12 mouse cellular contexts compared by ENCODE assay signal in genomic region chr2:52740596-52740995, GRCm38 (mm10). TPM values are rescaled to one million over a fixed set of nuclear protein-coding genes. Genes with fewer than 3 reads are reported as not detected.
A peak's percentile ranks its signal among the peaks of the same experiment; 100 is the strongest.
DNase-seq lines count a peak whose midpoint lies in the region; ATAC-seq and TF ChIP-seq lines count a peak whose summit lies in the region.
"Had no signal": no experiment of that assay in that cellular context is flagged by ENCODE, and none has a peak within 500 bp of the region (broad histone marks: within the 10 kb centered on the region; RNA-seq: fewer than 3 reads in every experiment).

No protein-coding gene starts in this region.

- H3K27ac ChIP-seq in heart, embryonic 15.5 days, result no peak overlapping the region
- no peak overlapping the region for H3K27ac ChIP-seq in midbrain, embryonic 10.5 days (replicated peaks)
- H3K27ac ChIP-seq in midbrain, postnatal 0 days (ENCODE audit: low read depth, low read length), result no peak overlapping the region
- H3K27ac ChIP-seq in hindbrain, embryonic 15.5 days (replicated peaks), result no peak overlapping the region
- H3K27ac ChIP-seq in macrophage, result peak overlapping the region; percentile 70
- H3K27ac ChIP-seq: limb, embryonic 12.5 days; stomach, embryonic 15.5 days had no signal

- peaks cover 61% of the 10 kb centered on the region for H3K79me2 ChIP-seq in macrophage (ENCODE audit: inconsistent target)

- no peak for ATAC-seq in heart, embryonic 15.5 days (replicated peaks; ENCODE audit: insufficient number of reproducible peaks, insufficient read depth, low FRiP score, low read depth)
- ATAC-seq in midbrain, postnatal 0 days (ENCODE audit: low FRiP score), result no peak
- ATAC-seq in hindbrain, embryonic 15.5 days (ENCODE audit: low FRiP score, low read depth), result no peak
- no peak for ATAC-seq in megakaryocyte progenitor cell, adult 5-6 weeks (replicated peaks; ENCODE audit: poor library complexity)

- no peak for DNase-seq in heart, postnatal 4 days
- DNase-seq in midbrain, embryonic 10.5 days (ENCODE audit: low spot score), result no peak
- DNase-seq in midbrain, postnatal 0 days (ENCODE audit: low spot score), result no peak
- DNase-seq in cerebellum, adult 11 months, result no peak
- DNase-seq: cerebellum, postnatal 14 days; kidney, postnatal 25 days had no signal

- TF ChIP-seq CTCF in midbrain, postnatal 0 days (IDR thresholded peaks at IDR 0.05), result no peak

- no peaks in the 10 kb centered on the region for H3K9me3 ChIP-seq in heart, embryonic 15.5 days (replicated peaks)
- H3K9me3 ChIP-seq in midbrain, embryonic 10.5 days (replicated peaks), result no peaks in the 10 kb centered on the region; the same call in 1 of the 2 replicates
- no peaks in the 10 kb centered on the region for H3K9me3 ChIP-seq in midbrain, postnatal 0 days (ENCODE audit: low read length)
- H3K9me3 ChIP-seq in hindbrain, embryonic 15.5 days, result no peaks in the 10 kb centered on the region
- H3K9me3 ChIP-seq: limb, embryonic 12.5 days; stomach, embryonic 15.5 days had no signal

- H3K4me2 ChIP-seq in heart, embryonic 15.5 days, result peak overlapping the region; percentile 27
- no peak overlapping the region for H3K4me2 ChIP-seq in midbrain, postnatal 0 days (ENCODE audit: low read depth, low read length, poor library complexity, severe bottlenecking)
- H3K4me2 ChIP-seq in hindbrain, embryonic 15.5 days, result peak overlapping the region; percentile 66

- H3K9ac ChIP-seq in heart, embryonic 15.5 days, result no peak overlapping the region
- H3K9ac ChIP-seq in midbrain, postnatal 0 days (replicated peaks; ENCODE audit: low read length, poor library complexity, severe bottlenecking), result no peak overlapping the region
- no peak overlapping the region for H3K9ac ChIP-seq in hindbrain, embryonic 15.5 days
- H3K9ac ChIP-seq: stomach, embryonic 15.5 days had no signal

- peak overlapping the region; percentile 17; the same call in 1 of the 2 replicates for H3K4me3 ChIP-seq in heart, embryonic 15.5 days
- H3K4me3 ChIP-seq in midbrain, embryonic 10.5 days, result peak overlapping the region; percentile 83; the same call in 1 of the 2 replicates
- H3K4me3 ChIP-seq in midbrain, postnatal 0 days (ENCODE audit: low read depth, low read length), result no peak overlapping the region
- no peak overlapping the region for H3K4me3 ChIP-seq in hindbrain, embryonic 15.5 days
- H3K4me3 ChIP-seq in macrophage (ENCODE audit: inconsistent target), result peak overlapping the region; percentile 60

- H3K4me1 ChIP-seq in heart, embryonic 15.5 days (replicated peaks), result peaks cover 9% of the 10 kb centered on the region
- H3K4me1 ChIP-seq in midbrain, embryonic 10.5 days, result peaks cover 16% of the 10 kb centered on the region
- no peaks in the 10 kb centered on the region for H3K4me1 ChIP-seq in midbrain, postnatal 0 days (ENCODE audit: insufficient read depth, low read length)
- peaks cover 17% of the 10 kb centered on the region for H3K4me1 ChIP-seq in hindbrain, embryonic 15.5 days (replicated peaks)
- H3K4me1 ChIP-seq: stomach, embryonic 15.5 days had no signal

- no peaks in the 10 kb centered on the region for H3K27me3 ChIP-seq in heart, embryonic 15.5 days
- no peaks in the 10 kb centered on the region for H3K27me3 ChIP-seq in midbrain, embryonic 10.5 days (ENCODE audit: low read depth, poor library complexity, severe bottlenecking)
- no peaks in the 10 kb centered on the region for H3K27me3 ChIP-seq in midbrain, postnatal 0 days (ENCODE audit: insufficient read depth, low read length)
- H3K27me3 ChIP-seq in hindbrain, embryonic 15.5 days, result no peaks in the 10 kb centered on the region
- H3K27me3 ChIP-seq: limb, embryonic 12.5 days; stomach, embryonic 15.5 days had no signal

- H3K36me3 ChIP-seq in heart, embryonic 15.5 days, result no peaks in the 10 kb centered on the region
- H3K36me3 ChIP-seq in midbrain, embryonic 10.5 days, result peaks cover 7% of the 10 kb centered on the region; the same call in 1 of the 2 replicates
- H3K36me3 ChIP-seq in midbrain, postnatal 0 days (ENCODE audit: insufficient read depth, low read length), result no peaks in the 10 kb centered on the region; the same call in 1 of the 2 replicates
- H3K36me3 ChIP-seq in hindbrain, embryonic 15.5 days, result peaks cover 1% of the 10 kb centered on the region; the same call in 1 of the 2 replicates
- H3K36me3 ChIP-seq in macrophage (ENCODE audit: inconsistent target), result 0 out of 2 replicates have a peak, but pooled peaks cover 5% of the 10 kb centered on the region
- H3K36me3 ChIP-seq: stomach, embryonic 15.5 days had no signal

- 71% methylated on average over 4 of the region's 4 CpGs for whole genome bisulfite sequencing in heart, embryonic 15.5 days
- 85% methylated on average over 4 of the region's 4 CpGs for WGBS in midbrain, embryonic 10.5 days
- WGBS in midbrain, postnatal 0 days, result 78% methylated on average over 4 of the region's 4 CpGs
- 79% methylated on average over 4 of the region's 4 CpGs for WGBS in hindbrain, embryonic 15.5 days
- 94% methylated on average over 4 of the region's 4 CpGs for WGBS in macrophage (ENCODE audit: missing documents)

RNA-seq across cellular contexts. Expression of gene Stam2, which starts 1.5 kb away (rescaled TPM):
- polyA plus RNA-seq in heart, embryonic 15.5 days (2015; fragmentation: Nextera tagmentation; extraction: Ambion mirVana), result 27.1 and 28.7 TPM in 2 replicates
- 10 to 100 TPM; 31.3 to 32.4 TPM for total RNA-seq in heart, postnatal 4 days (2021)
- polyA plus RNA-seq in midbrain, embryonic 10.5 days (2016; fragmentation: Nextera tagmentation; extraction: Ambion mirVana), result 37.7 and 39.2 TPM in 2 replicates
- total RNA-seq in midbrain, postnatal 0 days (2014; rRNA removed), result 27.5 and 38.1 TPM in 2 replicates
- polyA plus RNA-seq in midbrain, postnatal 0 days (2015; fragmentation: Nextera tagmentation; extraction: Ambion mirVana), result 26.1 and 27.3 TPM in 2 replicates
- 35.8 and 35.9 TPM in 2 replicates for polyA plus RNA-seq in hindbrain, embryonic 15.5 days (2015; fragmentation: Nextera tagmentation; extraction: Ambion mirVana)
- 100 to 1,000 TPM in 6 of 26 experiments, 10 to 100 TPM in 20; 59.7 to 139 (median 88.7) TPM for total RNA-seq in macrophage (2018; cell fraction: chromatin; rRNA removed)
- 10 to 100 TPM; 30.7 to 51.6 (median 38.9) TPM for total RNA-seq in macrophage (2018; cell fraction: cytosol; rRNA removed)
- 10 to 100 TPM; 38.3 to 78.1 (median 56.0) TPM for total RNA-seq in macrophage (2018; cell fraction: nucleus; rRNA removed)
- 21.2 to 35.6 TPM (median 27.3 TPM) in 3 replicates for polyA plus RNA-seq in macrophage (2018)
- total RNA-seq in megakaryocyte progenitor cell, adult 5-6 weeks (2015), result 18.9 and 26.2 TPM in 2 replicates
- total RNA-seq in megakaryocyte progenitor cell, adult 5-6 weeks (2017), result 15.4 and 20.1 TPM in 2 replicates

Comparison
In these comparisons a context has a peak if more than half of its experiments do, and no peak if none do; other contexts are left out.
1. H3K4me3 ChIP-seq: peak in heart, embryonic 15.5 days (single experiment), midbrain, embryonic 10.5 days (single experiment) and macrophage (single experiment); none in midbrain, postnatal 0 days (single experiment) and hindbrain, embryonic 15.5 days (single experiment).